Mouse (Mus musculus) monocyte, adult 5-6 weeks (primary cell): Measurements from ENCODE around the gene Gm8126. TPM values are rescaled to one million over a fixed set of nuclear protein-coding genes. Genes with fewer than 3 reads are reported as not detected.
"Not testable (repeated sequence)": the region's sequence is repeated elsewhere in the genome, so short reads cannot be mapped to it uniquely, and the experiment has no call there.

ENCODE experiments used
- ATAC-seq: fragments of 153-309, 156-312 bp; replicated peaks from 2 replicates; pipeline ENCODE4 v1.8.0; 2017; ENCODE audit warnings: mild to moderate bottlenecking; ENCODE audit not compliant: low TSS enrichment, insufficient number of reproducible peaks, severe bottlenecking, poor library complexity, low FRiP score
- total RNA-seq: library from RNA; stranded (forward); fragments of 200-1000, 200-491, 200-594 nt; gene quantifications from 3 replicates; pipeline ENCODE4 v1.2.3, GENCODE M21; 2017

Gm8126 gene
- total RNA-seq, result not detected in 3 replicates

DNA sequence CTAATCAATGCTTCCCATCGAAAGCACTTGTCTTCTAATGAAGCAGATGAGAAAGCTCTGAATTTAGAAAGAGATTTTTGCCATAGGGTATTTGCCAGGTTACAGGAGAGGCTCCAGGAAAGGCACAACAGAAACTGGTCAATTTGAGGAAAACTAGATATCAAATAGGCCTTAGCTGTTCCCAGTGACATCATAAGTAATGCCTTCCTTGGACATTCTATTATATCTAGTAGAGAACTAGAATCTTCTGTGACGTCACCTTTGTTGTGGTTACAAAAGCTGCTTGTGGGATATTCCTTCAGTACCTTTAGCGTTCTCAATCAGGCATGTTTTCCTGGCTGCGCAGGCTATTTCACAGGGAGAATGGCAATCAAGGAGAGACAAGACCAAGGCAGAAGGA lies at the start of gene Gm8126:
Gene Gm8126 (plus strand): TSS at position 301 of the 400 bp plus-strand sequence.
- not testable (repeated sequence) for ATAC-seq

DNA sequence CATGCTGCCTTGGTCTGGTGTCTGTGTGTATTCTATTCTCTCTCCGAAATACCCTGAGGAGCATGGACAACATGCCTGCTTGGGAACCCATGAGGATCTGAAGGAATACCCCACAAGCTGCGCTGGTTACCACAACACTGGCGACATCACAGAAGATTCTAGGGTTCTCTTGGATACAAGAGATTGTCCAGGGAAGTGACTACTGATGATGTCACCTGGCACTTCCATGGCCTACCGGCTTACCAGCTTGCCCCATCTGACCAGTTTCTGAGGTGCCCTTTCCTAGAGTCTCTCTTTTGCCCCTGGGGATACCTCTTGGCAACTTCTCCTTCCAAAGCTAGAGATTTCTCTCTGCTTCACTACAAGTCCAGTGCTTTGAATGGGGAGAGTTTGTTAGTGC lies 23.2 kb upstream of the Gm8126 start, which contains the start of gene Gm8122:
Gene Gm8122 (minus strand): TSS at position 101 of the 400 bp plus-strand sequence.
- ATAC-seq, result not testable (repeated sequence)

DNA sequence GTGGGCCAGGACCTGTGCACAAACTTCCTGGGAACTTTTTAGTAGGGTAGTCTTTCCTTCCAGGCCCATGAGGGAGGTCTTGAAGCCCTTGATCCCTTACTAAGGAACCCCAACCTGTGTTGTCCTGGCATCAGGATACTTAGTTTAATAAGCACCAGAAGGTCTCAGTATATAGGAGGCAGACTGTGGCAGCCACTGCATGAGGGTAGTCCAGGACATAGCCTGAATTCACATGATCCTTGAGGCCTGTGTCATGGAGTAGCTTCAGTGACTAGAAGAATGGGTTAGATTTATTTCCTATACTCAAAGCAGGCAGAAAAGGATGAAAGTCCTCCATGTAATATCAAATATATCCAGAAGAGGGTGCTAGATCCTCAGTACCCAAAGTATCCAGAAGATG lies 20.7 kb upstream of the Gm8126 start:
- not testable (repeated sequence) for ATAC-seq

DNA sequence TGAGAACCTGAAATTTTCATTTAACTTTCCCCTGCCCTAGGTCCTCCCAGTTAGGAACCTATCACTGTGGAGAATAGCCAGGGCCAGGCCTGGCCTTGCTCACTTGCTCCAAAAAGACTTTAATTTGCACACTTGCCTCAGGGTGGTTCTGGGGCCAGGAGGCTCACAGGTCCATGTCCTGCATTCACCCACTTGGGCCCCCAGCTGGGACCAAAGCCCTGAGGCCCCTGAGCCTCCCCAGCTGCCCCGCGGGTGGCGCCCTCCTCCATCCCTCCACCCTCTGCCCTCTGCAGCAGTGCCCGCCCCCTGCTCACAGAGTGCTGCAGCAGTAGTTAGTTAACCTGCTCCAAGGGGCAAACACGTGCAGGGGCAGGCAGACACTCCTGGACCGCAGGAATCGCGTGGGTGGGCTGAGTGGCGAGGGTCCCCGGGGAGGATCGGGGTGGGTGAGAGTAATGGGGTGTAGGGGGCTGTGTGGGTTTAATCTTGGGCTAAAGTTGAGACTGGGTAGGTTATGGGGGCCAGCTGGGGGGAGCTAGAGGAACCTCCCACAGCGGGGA lies 8.8 kb upstream of the Gm8126 start:
- ATAC-seq, result not testable (repeated sequence)

DNA sequence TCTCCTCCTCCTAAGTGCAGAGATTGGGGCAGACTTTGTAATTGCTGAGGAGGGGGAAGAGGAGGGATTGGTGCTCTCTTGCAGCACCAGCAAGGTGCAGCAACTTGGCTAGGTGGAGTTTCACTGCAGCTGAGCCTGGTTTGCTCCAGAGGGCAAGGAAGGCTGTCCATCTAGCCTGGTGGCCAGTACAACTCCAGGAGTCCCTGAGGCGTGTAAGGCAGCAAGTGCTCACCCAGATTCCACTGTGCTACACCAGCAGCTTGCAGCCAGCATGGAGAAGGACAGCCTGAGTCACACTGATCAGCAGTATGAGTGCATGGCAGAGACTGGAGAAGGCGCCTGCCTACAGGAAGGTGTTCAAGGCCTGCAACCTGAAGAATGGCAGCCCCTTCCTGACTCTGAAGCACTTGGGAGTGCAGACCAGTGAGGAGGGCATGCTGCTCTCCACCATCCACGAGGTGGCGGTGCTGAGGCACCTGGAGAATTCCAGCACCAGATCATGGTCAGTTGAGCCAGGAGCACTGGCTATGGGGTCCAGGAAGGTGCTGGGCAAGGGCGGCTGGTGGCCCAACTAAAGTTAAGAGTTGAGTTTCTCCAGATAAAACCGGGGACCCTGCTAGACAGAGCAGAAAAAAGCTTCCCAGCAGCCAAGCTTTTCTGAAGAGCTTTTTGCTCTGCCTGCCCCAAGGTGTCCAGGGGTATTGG lies 7.7 kb upstream of the Gm8126 start:
- not testable (repeated sequence) for ATAC-seq

DNA sequence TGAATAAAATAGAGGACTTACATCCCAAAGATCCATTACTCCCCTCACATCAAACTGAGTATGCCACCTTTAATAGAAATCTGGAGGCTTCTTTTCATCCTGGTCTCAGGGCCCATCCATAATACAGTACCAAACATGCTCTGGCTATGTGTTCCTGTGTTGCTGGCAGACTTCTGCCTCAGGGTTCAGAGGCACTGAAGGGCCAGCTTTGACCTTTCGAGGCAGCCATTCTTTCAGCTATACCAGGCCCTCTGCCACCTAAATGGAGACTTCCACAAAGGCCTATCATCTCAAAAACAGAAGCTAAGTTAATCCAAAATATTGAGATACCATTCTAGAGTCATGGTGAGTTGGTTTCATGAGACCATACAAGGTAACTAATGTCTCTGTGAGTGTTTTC lies 1.9 kb upstream of the Gm8126 start:
- not testable (repeated sequence) for ATAC-seq

DNA sequence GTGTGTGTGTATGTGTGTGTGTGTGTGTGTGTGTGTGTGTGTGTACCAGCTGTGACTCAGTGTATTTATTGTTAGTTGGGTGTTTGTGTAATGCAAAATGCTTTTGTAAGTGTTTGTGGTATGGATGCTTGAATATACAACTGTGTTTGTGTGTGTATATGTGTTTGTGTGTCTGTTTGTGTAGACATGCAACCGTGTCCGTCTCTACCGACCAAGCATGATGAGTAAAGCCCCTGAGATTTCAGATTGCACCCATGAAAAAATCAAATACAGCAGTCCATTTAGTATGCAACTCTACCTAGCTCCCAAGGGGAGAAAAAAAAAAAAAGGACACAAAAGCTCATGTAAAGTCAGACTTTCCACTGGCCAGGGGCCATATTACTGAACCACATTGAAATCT lies 5.0 kb downstream of the Gm8126 start:
- ATAC-seq, result not testable (repeated sequence)

DNA sequence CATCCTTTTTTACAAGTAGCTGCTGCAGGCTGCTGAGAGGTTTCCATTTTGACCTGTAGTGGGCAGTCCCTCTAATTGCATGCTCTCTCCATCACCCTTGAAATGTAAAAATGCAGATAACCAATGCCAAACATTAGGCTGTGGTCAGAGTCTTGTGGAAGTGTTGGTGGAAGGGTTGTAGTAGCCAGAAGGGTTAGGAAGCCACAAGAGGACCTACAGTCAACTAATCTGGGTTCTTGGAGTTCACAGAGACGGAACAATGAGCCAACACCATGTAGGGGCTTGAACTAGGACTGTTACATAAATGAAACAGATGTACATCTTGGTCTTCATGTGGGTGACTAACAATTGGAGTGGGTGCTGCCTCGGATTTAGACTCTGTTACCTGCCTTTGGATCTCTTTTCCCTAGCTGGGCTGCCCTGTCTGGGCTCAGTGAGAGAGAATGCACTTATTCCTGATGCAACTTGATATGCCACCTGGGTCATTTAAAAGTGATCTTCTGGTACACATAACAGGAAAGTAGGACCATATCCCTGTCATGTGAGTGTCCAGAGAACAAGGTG lies 10.2 kb downstream of the Gm8126 start:
- not testable (repeated sequence) for ATAC-seq

DNA sequence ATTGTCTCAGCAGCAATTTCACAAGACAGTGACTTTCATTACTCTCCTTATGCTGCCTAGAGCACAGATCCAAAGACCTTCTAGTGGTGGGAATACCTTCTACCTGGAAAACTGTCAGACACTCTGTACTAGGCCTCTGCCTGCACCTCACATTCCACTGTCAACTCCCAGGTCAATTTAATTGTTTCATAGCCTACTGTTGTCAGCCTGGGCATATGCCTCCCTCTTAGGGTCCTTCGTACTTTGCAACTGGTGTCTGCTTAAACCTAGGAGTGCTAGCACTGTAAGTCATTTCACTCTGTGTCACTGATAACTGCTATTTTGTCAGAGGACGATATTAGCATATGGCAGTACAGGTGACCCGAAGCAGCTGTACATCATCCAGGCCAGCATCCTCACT lies 10.8 kb downstream of the Gm8126 start:
- ATAC-seq, result not testable (repeated sequence)

DNA sequence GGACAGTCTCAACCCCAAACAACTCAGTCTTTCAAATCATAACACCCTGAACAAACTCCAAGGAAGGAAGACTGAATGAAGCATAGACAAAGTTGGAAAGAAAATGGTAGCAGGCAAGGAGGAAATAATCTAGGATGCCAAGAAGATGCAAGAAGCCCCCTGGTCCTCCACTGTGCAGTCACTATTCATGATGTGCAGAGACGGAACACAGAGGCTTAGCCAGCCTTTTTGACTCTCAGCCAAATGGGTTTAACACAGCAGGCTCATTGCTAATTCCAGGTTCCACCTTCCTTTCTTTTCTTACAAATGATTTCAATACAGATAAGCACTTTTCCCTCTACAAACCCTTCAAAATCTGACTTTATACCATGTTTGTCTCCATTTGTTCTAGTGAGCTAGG lies 14.7 kb downstream of the Gm8126 start:
- ATAC-seq, result not testable (repeated sequence)

DNA sequence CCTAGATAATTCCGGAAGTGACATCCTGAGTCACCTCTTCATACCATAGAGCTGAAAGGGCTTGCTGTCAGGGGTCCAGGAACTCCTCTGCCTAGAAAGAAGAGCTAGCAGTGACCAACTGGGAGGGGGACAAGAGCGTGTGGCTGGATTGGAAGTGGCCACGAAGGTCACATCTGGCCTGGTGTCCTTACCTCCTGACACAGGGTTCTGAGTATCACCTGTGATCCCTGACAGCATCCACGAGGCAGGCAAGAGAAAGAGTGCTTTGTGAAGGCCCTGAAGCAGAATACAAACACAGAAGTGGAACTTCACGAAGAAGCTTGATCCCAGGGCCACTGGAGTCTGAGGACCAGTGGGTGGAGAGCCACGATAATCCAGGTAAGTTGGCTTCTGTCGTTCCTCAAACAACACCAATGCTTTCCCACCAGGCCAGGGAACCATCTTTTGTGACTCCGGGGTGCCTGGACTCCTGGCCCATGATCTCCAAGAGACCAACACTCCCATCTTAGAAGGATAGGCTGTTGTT lies 16.6 kb downstream of the Gm8126 start, which contains the start of gene Gm9732:
Gene Gm9732 (plus strand): TSS at position 51 of the 526 bp plus-strand sequence.
- ATAC-seq, result not testable (repeated sequence)

DNA sequence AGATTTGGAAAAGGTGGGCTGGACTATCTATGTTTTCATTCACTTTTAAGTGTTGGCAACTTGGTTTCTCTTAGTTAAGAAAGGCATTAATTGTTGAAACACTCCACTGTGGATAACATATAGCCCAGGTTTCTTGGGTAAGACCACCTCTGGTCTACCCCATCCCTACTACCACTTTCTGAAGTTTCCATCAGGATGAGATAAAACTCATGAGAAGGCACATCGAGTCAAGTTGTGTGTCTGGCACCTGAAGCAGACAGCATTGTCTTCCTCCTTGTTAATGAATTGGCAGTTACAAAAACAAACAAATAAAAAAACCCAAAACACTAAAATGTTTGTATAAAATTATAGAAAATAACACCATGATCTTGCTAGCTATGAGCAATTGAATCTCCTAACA lies 17.3 kb downstream of the Gm8126 start:
- not testable (repeated sequence) for ATAC-seq

DNA sequence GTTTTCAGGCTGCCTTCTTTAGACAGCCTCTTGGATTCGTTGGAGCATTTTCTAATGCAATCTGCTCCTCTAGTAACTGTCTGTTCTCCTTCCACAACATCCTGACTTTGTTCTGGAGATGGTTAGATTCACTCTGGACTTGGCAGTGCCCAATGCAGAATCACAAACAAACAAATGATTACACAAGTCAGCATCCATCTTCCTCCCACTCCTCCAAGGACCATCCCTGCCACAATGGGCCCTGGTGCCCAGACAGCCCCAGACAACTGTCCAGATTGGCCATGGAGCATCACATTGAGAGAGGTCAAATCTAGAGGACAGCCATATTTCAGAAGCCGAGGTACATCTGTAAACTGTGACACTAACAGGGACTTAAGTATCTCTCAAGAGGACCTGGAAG lies 19.0 kb downstream of the Gm8126 start:
- ATAC-seq, result not testable (repeated sequence)

DNA sequence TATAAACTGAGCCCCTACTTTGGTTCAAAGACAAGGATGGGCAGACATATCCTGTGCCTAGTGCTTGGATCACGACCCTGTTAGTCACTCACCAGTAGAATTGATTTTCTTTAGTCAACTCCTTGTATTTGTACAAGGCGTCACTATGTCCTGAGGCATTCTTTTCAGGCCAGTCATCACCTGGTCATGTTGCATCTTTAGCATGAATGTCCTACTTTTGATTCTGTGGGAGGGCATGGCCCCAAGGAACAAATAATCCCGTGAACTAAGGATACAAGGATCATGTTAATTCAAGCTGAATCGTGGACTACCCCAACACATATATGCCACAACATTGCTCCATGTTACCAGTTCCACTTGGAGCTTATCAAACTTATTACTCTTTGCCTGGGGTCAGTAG lies 19.7 kb downstream of the Gm8126 start:
- not testable (repeated sequence) for ATAC-seq

DNA sequence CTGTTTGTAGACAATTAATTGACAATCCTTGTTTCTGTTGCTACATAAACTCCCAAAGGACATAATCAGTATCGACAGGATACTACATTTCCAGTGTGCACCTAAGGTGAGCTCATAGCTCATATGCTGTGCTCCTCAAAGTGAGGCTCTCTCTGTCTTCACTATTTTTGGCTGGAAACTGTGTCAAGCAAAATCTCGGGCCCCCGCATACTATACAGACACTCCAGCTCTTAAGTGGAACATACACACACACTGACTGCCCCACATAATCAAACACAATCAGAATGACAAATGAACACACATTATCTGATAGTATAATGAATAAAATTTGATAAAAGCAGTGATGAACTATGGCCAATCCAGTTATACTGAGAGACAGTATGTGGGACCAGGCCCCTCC lies 20.2 kb downstream of the Gm8126 start:
- not testable (repeated sequence) for ATAC-seq

DNA sequence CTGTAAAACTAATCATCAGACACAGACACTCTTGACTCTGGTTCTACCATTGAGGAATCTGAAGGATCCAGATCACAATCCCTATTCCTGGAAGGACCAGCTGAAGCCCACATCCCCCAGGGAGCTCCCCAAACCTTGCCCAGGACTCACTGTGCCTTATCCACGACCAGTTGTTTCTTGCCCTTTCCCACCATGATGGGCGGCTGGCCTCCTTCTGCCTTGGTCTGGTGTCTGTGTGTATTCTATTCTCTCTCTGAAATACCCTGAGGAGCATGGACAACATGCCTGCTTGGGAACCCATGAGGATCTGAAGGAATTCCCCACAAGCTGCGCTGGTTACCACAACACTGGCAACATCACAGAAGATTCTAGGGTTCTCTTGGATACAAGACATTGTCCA lies 35.1 kb downstream of the Gm8126 start, which contains the start of gene Gm8127:
Gene Gm8127 (minus strand): TSS at position 330 of the 400 bp plus-strand sequence.
- ATAC-seq, result not testable (repeated sequence)
